Mouse (Mus musculus) intestine, postnatal 0 days (tissue): ENCODE data around the gene Zfp202. TPM values are rescaled to one million over a fixed set of nuclear protein-coding genes. Genes with fewer than 3 reads are reported as not detected.

ENCODE experiments used
- ATAC-seq: fragments of 200-750 bp; cut with Nextera tagmentation; 2 replicates; pipeline ENCODE4 v1.8.0; 2017; ENCODE audit warnings: mild to moderate bottlenecking, moderate TSS enrichment, moderate library complexity
- H3K27ac ChIP-seq: fragments of 300-500 bp; sonication (generic); 2 replicates; pipeline ENCODE4 v1.5.1; 2014; ENCODE audit warnings: mild to moderate bottlenecking, low read depth, low read length, moderate library complexity
- H3K27me3 ChIP-seq: fragments of 300-500 bp; sonication (generic); replicated peaks from 2 replicates; pipeline ENCODE4 v1.6.1; 2014; ENCODE audit warnings: low read length, mixed read lengths; ENCODE audit not compliant: control insufficient read depth, insufficient read depth
- H3K36me3 ChIP-seq: fragments of 300-500 bp; sonication (generic); 2 replicates; pipeline ENCODE4 v1.6.1; 2014; ENCODE audit warnings: mild to moderate bottlenecking, moderate library complexity; ENCODE audit not compliant: control insufficient read depth, insufficient read depth
- H3K4me1 ChIP-seq: fragments of 300-500 bp; sonication (generic); replicated peaks from 2 replicates; pipeline ENCODE4 v1.6.1; 2014; ENCODE audit warnings: antibody characterized with exemption, low read length, mixed read lengths; ENCODE audit not compliant: control insufficient read depth, insufficient read depth
- H3K4me2 ChIP-seq: fragments of 300-500 bp; sonication (generic); replicated peaks from 2 replicates; pipeline ENCODE4 v1.6.1; 2014; ENCODE audit warnings: low read depth, mild to moderate bottlenecking, moderate library complexity
- H3K4me3 ChIP-seq: fragments of 300-500 bp; sonication (generic); 2 replicates; pipeline ENCODE4 v1.5.1; 2014; ENCODE audit warnings: low read depth, low read length
- H3K9ac ChIP-seq: fragments of 300-500 bp; sonication (generic); 2 replicates; pipeline ENCODE4 v1.6.1; 2014; ENCODE audit warnings: mild to moderate bottlenecking, low read depth, low read length
- H3K9me3 ChIP-seq: fragments of 300-500 bp; sonication (generic); 2 replicates; pipeline ENCODE4 v1.6.1; 2016; ENCODE audit warnings: mixed run types; ENCODE audit not compliant: control insufficient read depth
- CTCF ChIP-seq: sonication (generic); IDR thresholded peaks from 2 replicates; pipeline ENCODE4 v1.5.1; 2016; ENCODE audit warnings: low read depth, mild to moderate bottlenecking, control low read depth, antibody characterized with exemption, moderate library complexity
- WGBS: fragments of 180-500 bp; shearing (Covaris S2); extraction: QIAGEN DNeasy Blood & Tissue Kit; methylation state at CpG from one replicate; pipeline ENCODE4 v1.1.7; 2014; 5-methylcytosine and 5-hydroxymethylcytosine counted together
- polyA plus RNA-seq: library from polyadenylated mRNA; unstranded; fragments of >200 nt; fragmentation: Nextera tagmentation; extraction: Ambion mirVana; gene quantifications from 2 replicates; pipeline ENCODE4 v1.2.1, GENCODE M21; 2015

The Zfp202 gene
- polyA plus RNA-seq, 1 experiment from 2014 or later: 1.1 TPM

DNA sequence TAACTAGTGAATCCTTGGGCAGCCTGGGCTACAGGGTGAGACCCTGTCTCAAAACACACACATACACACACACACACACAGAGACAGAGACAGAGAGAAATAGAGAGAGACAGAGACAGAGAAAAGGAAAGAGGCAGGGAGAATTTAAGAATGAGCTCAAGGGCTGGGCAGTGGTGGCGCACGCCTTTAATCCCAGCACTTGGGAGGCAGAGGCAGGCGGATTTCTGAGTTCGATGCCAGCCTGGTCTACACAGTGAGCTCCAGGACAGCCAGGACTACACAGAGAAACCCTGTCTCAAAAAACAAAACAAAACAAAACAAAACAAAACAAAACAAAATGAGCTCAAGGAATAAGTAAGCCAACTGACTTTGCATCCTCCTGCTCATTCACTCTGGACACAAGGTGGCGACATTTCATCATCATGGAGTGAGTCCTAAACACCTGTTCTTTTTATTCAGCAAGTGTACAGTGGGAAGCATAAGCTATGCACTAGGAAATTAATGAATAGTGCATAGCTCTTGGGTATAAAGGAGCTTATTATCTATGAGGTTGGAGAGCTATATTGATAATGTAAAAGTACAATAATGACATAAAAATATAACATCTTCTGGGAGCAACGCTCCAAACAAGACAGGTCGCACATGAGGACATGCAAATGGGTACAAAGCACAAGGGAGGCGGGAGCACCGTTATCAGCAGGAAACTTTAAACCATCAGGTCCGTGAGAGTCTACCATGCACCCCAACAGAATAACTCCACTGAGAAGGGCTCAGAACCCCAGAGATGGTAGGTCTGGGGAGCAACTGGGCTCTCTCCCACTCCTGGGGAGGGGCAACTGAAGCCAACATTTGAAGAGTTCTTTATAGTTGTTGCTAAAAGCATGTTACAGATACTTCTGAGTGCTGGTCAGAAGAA lies 36.0 kb downstream of the Zfp202 start:
- peak; percentile 41; the same call in 1 of the 2 replicates for ATAC-seq
- Histone ChIP-seq H3K36me3 (no peaks in the 10 kb centered on the region), H3K9me3 (no peaks in the 10 kb centered on the region), H3K4me1 (no peaks in the 10 kb centered on the region), H3K27me3 (peaks cover 4% of the 10 kb centered on the region; the same call in 1 of the 2 replicates), H3K27ac (no peak overlapping the region), H3K9ac (no peak overlapping the region), H3K4me3 (no peak overlapping the region), H3K4me2 (no peak overlapping the region)
- WGBS: 66% methylated on average over 10 of the region's 10 CpGs
- TF ChIP-seq CTCF: peak; percentile 93

DNA sequence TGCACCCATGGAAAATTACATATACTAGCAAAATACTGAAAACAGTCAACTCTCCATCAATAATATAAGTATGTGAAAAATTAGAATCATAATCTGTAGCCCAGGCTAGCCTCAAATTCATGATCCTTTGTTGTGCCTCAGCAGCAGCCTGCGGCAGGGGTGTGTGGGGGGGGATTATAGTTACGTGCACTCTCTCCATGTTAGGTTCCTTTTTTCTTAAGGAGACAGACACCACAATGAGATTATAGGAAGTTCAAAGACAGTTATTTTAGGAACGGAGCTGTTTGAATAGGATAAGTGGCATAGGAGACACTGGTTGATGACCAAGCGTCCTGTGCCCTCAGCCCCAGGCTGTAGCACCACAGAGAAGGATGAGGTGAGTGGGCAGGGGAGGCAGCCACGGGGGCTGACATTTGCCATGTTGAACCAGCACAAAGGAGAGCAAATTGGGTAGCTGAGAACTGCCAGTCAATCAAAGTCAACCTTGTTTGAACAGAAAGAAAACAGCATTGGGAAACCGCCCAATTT lies 36.8 kb downstream of the Zfp202 start:
- no peaks in the 10 kb centered on the region for H3K36me3 ChIP-seq
- no peak overlapping the region for H3K27ac ChIP-seq
- H3K9ac ChIP-seq: no peak overlapping the region
- H3K27me3 ChIP-seq: peaks cover 3% of the 10 kb centered on the region; the same call in 1 of the 2 replicates
- 71% methylated on average over 6 of the region's 6 CpGs for WGBS
- ATAC-seq: no peak
- H3K9me3 ChIP-seq: no peaks in the 10 kb centered on the region
- no peak overlapping the region for H3K4me2 ChIP-seq
- no peak overlapping the region for H3K4me3 ChIP-seq
- TF ChIP-seq CTCF: no peak
- H3K4me1 ChIP-seq: no peaks in the 10 kb centered on the region

DNA sequence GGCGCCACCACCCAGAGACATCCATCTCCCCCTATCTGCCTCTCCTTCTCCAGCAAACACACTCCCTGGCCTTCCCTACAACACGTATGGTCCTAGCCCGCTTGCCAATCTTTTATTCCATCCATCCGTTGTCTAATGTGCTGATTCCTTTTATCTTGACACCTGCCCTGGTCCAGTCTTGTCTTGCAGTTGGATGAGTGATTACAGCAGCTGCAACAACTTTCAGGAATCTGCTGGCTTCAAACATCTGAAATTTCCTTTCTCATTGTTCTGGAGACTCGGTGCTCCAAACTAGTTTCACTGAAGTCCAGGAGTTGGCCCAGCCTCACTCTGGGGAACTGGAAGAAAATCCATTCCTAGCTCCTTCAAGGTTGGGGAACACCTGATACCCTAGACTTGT lies 37.4 kb downstream of the Zfp202 start:
- 79% methylated on average over 5 of the region's 5 CpGs for WGBS
- no peak overlapping the region for H3K4me3 ChIP-seq
- H3K4me2 ChIP-seq: no peak overlapping the region
- no peak overlapping the region for H3K9ac ChIP-seq
- no peak for TF ChIP-seq CTCF
- no peaks in the 10 kb centered on the region for H3K36me3 ChIP-seq
- ATAC-seq: no peak
- H3K27ac ChIP-seq: no peak overlapping the region
- no peaks in the 10 kb centered on the region for H3K4me1 ChIP-seq
- H3K9me3 ChIP-seq: no peaks in the 10 kb centered on the region
- no peaks in the 10 kb centered on the region; the same call in 1 of the 2 replicates for H3K27me3 ChIP-seq

DNA sequence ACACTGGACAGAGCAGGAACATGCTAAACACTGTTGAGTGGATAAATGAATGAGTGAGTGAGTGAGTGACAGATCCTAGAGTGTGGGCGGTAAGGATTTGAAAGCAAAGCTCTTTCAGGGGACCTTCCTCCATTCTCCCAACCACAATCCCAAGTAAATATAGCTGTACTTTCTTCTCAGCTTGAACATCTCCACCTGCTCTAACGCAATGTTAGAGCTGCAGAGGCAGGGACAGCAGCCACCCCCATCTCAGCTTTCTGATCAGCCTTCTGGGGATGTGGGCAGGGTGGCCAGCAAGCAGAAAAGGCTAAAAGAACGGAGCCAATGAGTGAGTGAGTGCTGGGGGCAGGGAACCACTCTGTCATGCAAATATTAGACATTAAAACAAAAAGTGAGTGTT lies 38.9 kb downstream of the Zfp202 start:
- Histone ChIP-seq H3K27ac (no peak overlapping the region), H3K27me3 (no peaks in the 10 kb centered on the region), H3K4me3 (no peak overlapping the region), H3K9me3 (no peaks in the 10 kb centered on the region), H3K4me2 (no peak overlapping the region), H3K4me1 (no peaks in the 10 kb centered on the region), H3K9ac (no peak overlapping the region), H3K36me3 (no peaks in the 10 kb centered on the region)
- no peak for TF ChIP-seq CTCF
- no peak for ATAC-seq
- 78% methylated on average over 3 of the region's 3 CpGs for WGBS

DNA sequence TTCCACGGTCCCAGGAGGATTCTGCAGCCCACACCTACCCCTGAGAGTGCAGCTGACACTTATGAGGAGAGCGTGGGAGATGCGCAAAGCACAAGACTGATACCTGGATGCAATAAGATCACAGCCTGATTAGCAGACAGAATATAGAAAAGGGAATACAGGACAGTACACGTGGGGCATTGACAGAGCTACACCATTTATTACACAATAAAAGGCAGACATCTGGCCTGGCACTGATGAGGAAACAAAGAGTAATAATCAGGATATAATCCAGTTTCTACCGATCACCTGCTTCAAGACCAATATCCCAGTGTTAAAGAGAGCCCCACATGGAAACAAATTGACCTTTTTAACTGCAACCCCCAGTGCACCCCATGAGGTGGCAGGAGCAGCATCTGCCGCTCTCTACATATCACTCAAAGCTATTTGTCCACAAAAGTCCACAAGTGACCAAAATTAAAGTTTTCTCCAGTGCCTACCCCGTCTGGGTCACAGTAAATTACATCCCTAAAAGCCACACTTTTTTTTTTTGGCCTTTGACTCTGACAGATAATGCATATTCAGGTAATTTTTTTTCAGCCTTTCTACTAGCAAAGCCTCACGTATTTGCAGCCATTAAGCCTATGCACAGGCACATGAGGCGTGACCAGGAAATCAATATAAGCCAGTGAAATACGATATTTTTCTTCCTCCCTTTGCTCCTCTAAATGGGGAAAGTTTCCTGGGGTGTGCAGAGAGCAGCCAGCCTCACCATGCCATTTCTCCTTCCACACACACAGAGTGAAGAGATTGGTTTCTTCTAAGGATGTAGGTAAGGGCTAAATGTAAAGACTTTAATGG lies 42.3 kb downstream of the Zfp202 start:
- H3K27me3 ChIP-seq: no peaks in the 10 kb centered on the region
- peak; percentile 32; the same call in 1 of the 2 replicates for ATAC-seq
- 47% methylated on average over 10 of the region's 10 CpGs for WGBS

DNA sequence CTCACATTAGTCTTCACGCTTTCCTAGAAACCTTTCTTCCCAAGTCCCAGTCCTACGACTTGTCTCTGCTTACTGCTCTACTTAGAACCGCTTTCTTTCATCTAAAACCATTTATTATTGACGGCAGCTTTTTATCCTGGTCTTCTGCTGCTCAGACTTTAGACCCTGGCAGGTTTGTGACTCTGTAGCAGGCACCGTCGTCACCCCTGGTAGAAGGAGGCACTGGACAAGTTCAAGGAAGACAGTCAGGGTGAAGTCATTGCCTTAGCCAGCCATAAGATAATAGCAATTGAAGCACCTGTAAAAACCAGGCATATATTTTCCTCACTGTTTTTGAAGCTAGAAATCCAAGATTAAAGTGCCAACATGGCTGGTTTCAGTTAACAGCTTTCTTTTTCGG lies 43.1 kb downstream of the Zfp202 start:
- ATAC-seq: peak; percentile 51; the same call in 1 of the 2 replicates
- Histone ChIP-seq H3K9ac (no peak overlapping the region), H3K4me3 (no peak overlapping the region), H3K27me3 (no peaks in the 10 kb centered on the region), H3K4me2 (no peak overlapping the region), H3K27ac (no peak overlapping the region), H3K36me3 (no peaks in the 10 kb centered on the region), H3K9me3 (no peaks in the 10 kb centered on the region), H3K4me1 (no peaks in the 10 kb centered on the region)
- 61% methylated on average over 7 of the region's 7 CpGs for WGBS
- TF ChIP-seq CTCF: no peak

More for the DNA sequence above, 42.3 kb downstream of the Zfp202 start:
- no peaks in the 10 kb centered on the region for H3K9me3 ChIP-seq
- no peak for TF ChIP-seq CTCF
- no peak overlapping the region for H3K4me3 ChIP-seq
- no peak overlapping the region for H3K27ac ChIP-seq
- H3K9ac ChIP-seq: no peak overlapping the region
- H3K4me1 ChIP-seq: no peaks in the 10 kb centered on the region
- no peak overlapping the region for H3K4me2 ChIP-seq
- H3K36me3 ChIP-seq: no peaks in the 10 kb centered on the region
